Mouse (Mus musculus) kidney, embryonic 14.5 days (tissue): ENCODE measurements around the gene Rgs1. TPM values are rescaled to one million over a fixed set of nuclear protein-coding genes. Genes with fewer than 3 reads are reported as not detected.

ENCODE experiments used
- ATAC-seq: fragments of 200-750 bp; cut with Nextera tagmentation; 2 replicates; pipeline ENCODE4 v1.8.0; 2017; ENCODE audit warnings: moderate number of reproducible peaks, mild to moderate bottlenecking, moderate TSS enrichment, moderate library complexity; ENCODE audit not compliant: low FRiP score, low TSS enrichment
- H3K27ac ChIP-seq: fragments of 300-500 bp; sonication (generic); 2 replicates; pipeline ENCODE4 v1.5.1; 2014; ENCODE audit warnings: low read depth, mild to moderate bottlenecking, low read length, moderate library complexity, mixed read lengths
- H3K27me3 ChIP-seq: fragments of 300-500 bp; sonication (generic); 2 replicates; pipeline ENCODE4 v1.6.1; 2014; ENCODE audit warnings: mild to moderate bottlenecking, low read length; ENCODE audit not compliant: control insufficient read depth, insufficient read depth
- H3K36me3 ChIP-seq: fragments of 300-500 bp; sonication (generic); 2 replicates; pipeline ENCODE4 v1.6.1; 2014; ENCODE audit warnings: low read length, mixed read lengths; ENCODE audit not compliant: control insufficient read depth, insufficient read depth
- H3K4me1 ChIP-seq: fragments of 300-500 bp; sonication (generic); 2 replicates; pipeline ENCODE4 v1.6.1; 2014; ENCODE audit warnings: low read length, mixed read lengths; ENCODE audit not compliant: control insufficient read depth, insufficient read depth
- H3K4me2 ChIP-seq: fragments of 300-500 bp; sonication (generic); replicated peaks from 2 replicates; pipeline ENCODE4 v1.6.1; 2014; ENCODE audit warnings: low read depth, mild to moderate bottlenecking, low read length
- H3K4me3 ChIP-seq: fragments of 300-500 bp; sonication (generic); 2 replicates; pipeline ENCODE4 v1.5.1; 2014; ENCODE audit warnings: mild to moderate bottlenecking, low read length
- H3K9ac ChIP-seq: fragments of 300-500 bp; sonication (generic); 2 replicates; pipeline ENCODE4 v1.6.1; 2014; ENCODE audit warnings: low read depth, mild to moderate bottlenecking, low read length, moderate library complexity
- H3K9me3 ChIP-seq: fragments of 300-500 bp; sonication (generic); 2 replicates; pipeline ENCODE4 v1.6.1; 2016; ENCODE audit warnings: low read length; ENCODE audit not compliant: control insufficient read depth
- WGBS: fragments of 180-500 bp; shearing (Covaris S2); extraction: QIAGEN DNeasy Blood & Tissue Kit; methylation state at CpG from one replicate; pipeline ENCODE4 v1.1.7; 2014; 5-methylcytosine and 5-hydroxymethylcytosine counted together
- polyA plus RNA-seq: library from polyadenylated mRNA; unstranded; fragments of >200 nt; fragmentation: Nextera tagmentation; extraction: Ambion mirVana; gene quantifications from 2 replicates; pipeline ENCODE4 v1.2.1, GENCODE M21; 2014

The Rgs1 gene
- polyA plus RNA-seq, 1 experiment from 2014 or later = not detected

- no peaks in the 10 kb centered on the region for H3K36me3 ChIP-seq
- no peak overlapping the region for H3K4me3 ChIP-seq
- no peak for ATAC-seq
- no peak overlapping the region for H3K4me2 ChIP-seq
- H3K27me3 ChIP-seq = no peaks in the 10 kb centered on the region
- H3K4me1 ChIP-seq = no peaks in the 10 kb centered on the region
- 70% methylated on average over 3 of the region's 3 CpGs for WGBS
- H3K9ac ChIP-seq = no peak overlapping the region
- no peak overlapping the region for H3K27ac ChIP-seq
- H3K9me3 ChIP-seq = no peaks in the 10 kb centered on the region
Measured at GRCm38 (mm10) chr1:144258779-144259178, 9.7 kb upstream of the Rgs1 start.

- Histone ChIP-seq H3K36me3 (no peaks in the 10 kb centered on the region), H3K9me3 (no peaks in the 10 kb centered on the region), H3K9ac (no peak overlapping the region), H3K4me2 (no peak overlapping the region), H3K4me3 (no peak overlapping the region), H3K4me1 (no peaks in the 10 kb centered on the region), H3K27me3 (no peaks in the 10 kb centered on the region), H3K27ac (no peak overlapping the region)
- ATAC-seq = no peak
- 68% methylated on average over 2 of the region's 2 CpGs for WGBS
Measured at GRCm38 (mm10) chr1:144256556-144257331, 7.7 kb upstream of the Rgs1 start.

- ATAC-seq = no peak
- H3K27ac ChIP-seq = no peak overlapping the region
- H3K9ac ChIP-seq = no peak overlapping the region
- H3K9me3 ChIP-seq = no peaks in the 10 kb centered on the region
- no peaks in the 10 kb centered on the region for H3K4me1 ChIP-seq
- H3K4me3 ChIP-seq = no peak overlapping the region
- no peak overlapping the region for H3K4me2 ChIP-seq
- 85% methylated on average over 3 of the region's 3 CpGs for WGBS
- no peaks in the 10 kb centered on the region for H3K27me3 ChIP-seq
- H3K36me3 ChIP-seq = no peaks in the 10 kb centered on the region
Measured at GRCm38 (mm10) chr1:144248206-144248605, 836 bp downstream of the Rgs1 start.

GRCm38 (mm10) chr1:144247382-144247781, 1.7 kb downstream of the Rgs1 start:
- Histone ChIP-seq H3K4me2 (no peak overlapping the region), H3K9me3 (no peaks in the 10 kb centered on the region), H3K9ac (no peak overlapping the region), H3K4me1 (no peaks in the 10 kb centered on the region), H3K27ac (no peak overlapping the region), H3K36me3 (no peaks in the 10 kb centered on the region), H3K4me3 (no peak overlapping the region), H3K27me3 (no peaks in the 10 kb centered on the region)
- no peak for ATAC-seq
- WGBS = 84% methylated on average over 1 of the region's 1 CpGs

- Histone ChIP-seq H3K4me3 (no peak overlapping the region), H3K36me3 (no peaks in the 10 kb centered on the region), H3K27ac (no peak overlapping the region), H3K4me2 (no peak overlapping the region), H3K27me3 (no peaks in the 10 kb centered on the region), H3K9me3 (no peaks in the 10 kb centered on the region), H3K4me1 (no peaks in the 10 kb centered on the region), H3K9ac (no peak overlapping the region)
- 63% methylated on average over 1 of the region's 1 CpGs for WGBS
- ATAC-seq = peak; percentile 43; the same call in 1 of the 2 replicates
Measured at GRCm38 (mm10) chr1:144243511-144243910, 5.5 kb downstream of the Rgs1 start.

- no peaks in the 10 kb centered on the region; the same call in 1 of the 2 replicates for H3K9me3 ChIP-seq
- no peaks in the 10 kb centered on the region for H3K36me3 ChIP-seq
- H3K4me1 ChIP-seq = no peaks in the 10 kb centered on the region
- no peaks in the 10 kb centered on the region for H3K27me3 ChIP-seq
- no peak overlapping the region for H3K27ac ChIP-seq
- no peak for ATAC-seq
- H3K4me2 ChIP-seq = no peak overlapping the region
- no peak overlapping the region for H3K9ac ChIP-seq
- H3K4me3 ChIP-seq = no peak overlapping the region
- 78% methylated on average over 2 of the region's 2 CpGs for WGBS
Measured at GRCm38 (mm10) chr1:144239195-144239594, 9.8 kb downstream of the Rgs1 start.

- H3K36me3 ChIP-seq = no peaks in the 10 kb centered on the region
- H3K9me3 ChIP-seq = no peaks in the 10 kb centered on the region
- no peak overlapping the region for H3K9ac ChIP-seq
- H3K27ac ChIP-seq = no peak overlapping the region
- no peak overlapping the region for H3K4me3 ChIP-seq
- no peaks in the 10 kb centered on the region for H3K27me3 ChIP-seq
- ATAC-seq = no peak
- no peaks in the 10 kb centered on the region for H3K4me1 ChIP-seq
- H3K4me2 ChIP-seq = no peak overlapping the region
Measured at GRCm38 (mm10) chr1:144215230-144215629, 33.8 kb downstream of the Rgs1 start.

GRCm38 (mm10) chr1:144210912-144211311, 38.1 kb downstream of the Rgs1 start:
- no peaks in the 10 kb centered on the region for H3K27me3 ChIP-seq
- H3K4me3 ChIP-seq = no peak overlapping the region
- no peaks in the 10 kb centered on the region for H3K9me3 ChIP-seq
- no peak overlapping the region for H3K27ac ChIP-seq
- ATAC-seq = no peak
- no peaks in the 10 kb centered on the region for H3K4me1 ChIP-seq
- H3K9ac ChIP-seq = no peak overlapping the region
- no peak overlapping the region for H3K4me2 ChIP-seq
- WGBS = 73% methylated on average over 3 of the region's 3 CpGs
- no peaks in the 10 kb centered on the region for H3K36me3 ChIP-seq

GRCm38 (mm10) chr1:144206281-144207061, 42.6 kb downstream of the Rgs1 start:
- Histone ChIP-seq H3K4me2 (no peak overlapping the region), H3K36me3 (no peaks in the 10 kb centered on the region), H3K27me3 (no peaks in the 10 kb centered on the region), H3K9me3 (no peaks in the 10 kb centered on the region), H3K4me3 (no peak overlapping the region), H3K4me1 (no peaks in the 10 kb centered on the region), H3K27ac (no peak overlapping the region), H3K9ac (no peak overlapping the region)
- no peak for ATAC-seq
- 70% methylated on average over 7 of the region's 7 CpGs for WGBS
